Mouse (Mus musculus) CD8-positive naive resting alpha-beta T cell, adult 2 months (primary cell): ENCODE measurements around the gene H2al2c.
"Not testable (repeated sequence)": the region's sequence is repeated elsewhere in the genome, so short reads cannot be mapped to it uniquely, and the experiment has no call there.

Experiments used
- DNase-seq, 2 experiments: peaks; one replicate each; pipeline ENCODE4 v3.0.0; 2022; ENCODE audit warnings: low read depth in 2 of 2, low spot score in 2 of 2

Gene H2al2c

GRCm38 (mm10) chrY:2598799-2599198, at the start of gene H2al2c:
Gene H2al2c, plus strand, starts transcription at chrY:2599099.
- not testable (repeated sequence) for DNase-seq
